26 mouse cellular contexts compared by ENCODE assay signal in genomic region chr1:132774959-132775358, GRCm38 (mm10). TPM values are rescaled to one million over a fixed set of nuclear protein-coding genes. Genes with fewer than 3 reads are reported as not detected.
"Had no signal": no experiment of that assay in that cellular context is flagged by ENCODE, and none has a peak within 500 bp of the region (broad histone marks: within the 10 kb centered on the region; RNA-seq: fewer than 3 reads in every experiment).

No protein-coding gene starts in this region.

- H3K4me3 ChIP-seq: gastrocnemius, adult 2 months; heart, embryonic 13.5 days; heart, embryonic 15.5 days; hindbrain, embryonic 10.5 days; hindbrain, embryonic 13.5 days; hindbrain, embryonic 15.5 days; intestine, embryonic 15.5 days; layer of hippocampus, adult 2 months; left cerebral cortex, adult 2 months; limb, embryonic 13.5 days; limb, embryonic 15.5 days; liver, embryonic 12.5 days had no signal

- H3K9me3 ChIP-seq: heart, embryonic 13.5 days; heart, embryonic 15.5 days; hindbrain, embryonic 10.5 days; hindbrain, embryonic 13.5 days; hindbrain, embryonic 15.5 days; intestine, embryonic 15.5 days; limb, embryonic 13.5 days; limb, embryonic 15.5 days; liver, embryonic 12.5 days had no signal

- ATAC-seq: inflammation-experienced regulatory T-cells, adult 6 months; intestine, embryonic 15.5 days; intestine, postnatal 0 days; liver, embryonic 12.5 days had no signal

- H3K27me3 ChIP-seq: hindbrain, embryonic 15.5 days; liver, embryonic 12.5 days had no signal

- H3K4me1 ChIP-seq: heart, embryonic 13.5 days; heart, embryonic 15.5 days; hindbrain, embryonic 10.5 days; hindbrain, embryonic 15.5 days; intestine, embryonic 15.5 days; limb, embryonic 13.5 days; limb, embryonic 15.5 days; liver, embryonic 12.5 days had no signal

- H3K9ac ChIP-seq: heart, embryonic 13.5 days; heart, embryonic 15.5 days; hindbrain, embryonic 13.5 days; hindbrain, embryonic 15.5 days; intestine, embryonic 15.5 days; limb, embryonic 13.5 days; limb, embryonic 15.5 days; liver, embryonic 12.5 days; liver, embryonic 14.5 days had no signal

- DNase-seq: gastrocnemius, adult 2 months; gastrocnemius, postnatal 10 days; gastrocnemius, postnatal 25 days; heart, adult 18-20 months; heart, postnatal 4 days; kidney, adult 18-20 months; kidney, adult 8-10 months; kidney, postnatal 10 days; kidney, postnatal 25 days; kidney, postnatal 4 days had no signal

- H3K36me3 ChIP-seq: heart, embryonic 13.5 days; heart, embryonic 15.5 days; hindbrain, embryonic 10.5 days; hindbrain, embryonic 13.5 days; hindbrain, embryonic 15.5 days; intestine, embryonic 15.5 days; limb, embryonic 13.5 days; limb, embryonic 15.5 days; liver, embryonic 12.5 days had no signal

- H3K4me2 ChIP-seq: heart, embryonic 11.5 days; heart, embryonic 13.5 days; heart, embryonic 15.5 days; hindbrain, embryonic 13.5 days; hindbrain, embryonic 15.5 days; intestine, embryonic 15.5 days; limb, embryonic 13.5 days; limb, embryonic 15.5 days; liver, embryonic 12.5 days had no signal

- H3K27ac ChIP-seq: gastrocnemius, adult 2 months; heart, embryonic 13.5 days; heart, embryonic 15.5 days; hindbrain, embryonic 10.5 days; hindbrain, embryonic 13.5 days; hindbrain, embryonic 15.5 days; intestine, embryonic 15.5 days; layer of hippocampus, adult 2 months; left cerebral cortex, adult 2 months; limb, embryonic 13.5 days; limb, embryonic 15.5 days; liver, embryonic 12.5 days; liver, embryonic 14.5 days had no signal

RNA-seq across cellular contexts. Expression of gene Nfasc, which starts 33.4 kb away (rescaled TPM):
- total RNA-seq: granulocyte monocyte progenitor cell, adult 5-6 weeks had no signal
- polyA plus RNA-seq: inflammation-experienced regulatory T-cells, adult 6 months had no signal
